Mouse (Mus musculus): ENCODE results near the gene Pde6b. TPM values are rescaled to one million over a fixed set of nuclear protein-coding genes. Genes with fewer than 3 reads are reported as not detected.
A peak's percentile ranks its signal among the peaks of the same experiment; 100 is the strongest.

Pde6b gene
- total and polyA plus RNA-seq, 2 experiments from 2014 or later: 0.26 TPM; not detected in 1

DNA sequence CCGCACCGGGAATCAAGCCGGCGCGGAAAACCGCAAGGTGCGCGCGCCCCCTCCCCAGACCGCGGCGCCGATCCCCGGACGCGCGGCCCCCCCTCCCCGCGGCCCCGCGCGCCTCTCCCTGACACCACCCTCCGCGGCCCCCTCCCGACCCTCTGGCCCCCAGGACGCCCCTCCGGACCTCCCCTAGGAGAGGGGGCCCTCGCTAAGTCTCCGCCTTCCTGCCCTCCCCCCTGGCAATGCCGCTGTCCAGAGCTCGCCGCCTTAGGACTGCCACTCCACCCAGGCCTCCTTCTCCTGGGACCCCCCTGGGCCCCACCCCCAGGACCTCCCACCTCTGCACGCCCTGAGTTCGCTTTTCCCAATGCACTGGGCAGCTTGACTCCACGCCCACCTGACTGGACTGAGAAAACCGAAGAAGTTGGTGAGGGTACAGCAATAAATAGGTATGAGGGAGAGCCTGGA, 20.3 kb upstream of the Pde6b start, which contains the start of gene Gm42517:
Gene Gm42517, minus strand, starts transcription at position 52 of the 462 bp plus-strand sequence.
- ATAC-seq (peak; percentile 54), DNase-seq (ENCODE audit: low spot score) (peak; percentile 23)
- peaks cover 42% of the 10 kb centered on the region for H3K27me3 ChIP-seq (ENCODE audit: insufficient read depth, low read length)
- peak within 1 kb of the TSS; percentile 71 for H3K27ac ChIP-seq
- peaks cover 4% of the 10 kb centered on the region; the same call in 1 of the 2 replicates for H3K4me1 ChIP-seq (ENCODE audit: insufficient read depth, low read length)
- WGBS: 5% methylated on average over 26 of the region's 36 CpGs
- peak within 1 kb of the TSS; percentile 79 for H3K9ac ChIP-seq (replicated peaks; ENCODE audit: low read length)
- no peaks in the 10 kb centered on the region for H3K9me3 ChIP-seq (ENCODE audit: low read length)
- H3K4me2 ChIP-seq (ENCODE audit: low read depth, low read length): peak within 1 kb of the TSS; percentile 88
- no peaks in the 10 kb centered on the region for H3K36me3 ChIP-seq (ENCODE audit: insufficient read depth, low read length)
- TF ChIP-seq CTCF (IDR thresholded peaks at IDR 0.05; ENCODE audit: low read depth): no peak
- peak within 1 kb of the TSS; percentile 72 for H3K4me3 ChIP-seq (ENCODE audit: low read length)

- WGBS: 3% methylated on average over 6 of the region's 6 CpGs
- DNase-seq (ENCODE audit: low spot score) (no peak), ATAC-seq (peak; percentile 15)
- Histone ChIP-seq H3K27ac (peak overlapping the region; percentile 32; the same call in 1 of the 2 replicates), H3K27me3 (ENCODE audit: insufficient read depth, low read length) (peaks cover 43% of the 10 kb centered on the region), H3K9ac (replicated peaks; ENCODE audit: low read length) (peak overlapping the region; percentile 10; the same call in 1 of the 2 replicates), H3K9me3 (ENCODE audit: low read length) (no peaks in the 10 kb centered on the region), H3K36me3 (ENCODE audit: insufficient read depth, low read length) (no peaks in the 10 kb centered on the region), H3K4me1 (ENCODE audit: insufficient read depth, low read length) (peaks cover 4% of the 10 kb centered on the region; the same call in 1 of the 2 replicates), H3K4me2 (ENCODE audit: low read depth, low read length) (peak overlapping the region; percentile 88), H3K4me3 (ENCODE audit: low read length) (peak overlapping the region; percentile 72)
- TF ChIP-seq CTCF (IDR thresholded peaks at IDR 0.05; ENCODE audit: low read depth): no peak
These were observed 19.7 kb upstream of the Pde6b start for GRCm38 (mm10) chr5:108368446-108368845.

DNA sequence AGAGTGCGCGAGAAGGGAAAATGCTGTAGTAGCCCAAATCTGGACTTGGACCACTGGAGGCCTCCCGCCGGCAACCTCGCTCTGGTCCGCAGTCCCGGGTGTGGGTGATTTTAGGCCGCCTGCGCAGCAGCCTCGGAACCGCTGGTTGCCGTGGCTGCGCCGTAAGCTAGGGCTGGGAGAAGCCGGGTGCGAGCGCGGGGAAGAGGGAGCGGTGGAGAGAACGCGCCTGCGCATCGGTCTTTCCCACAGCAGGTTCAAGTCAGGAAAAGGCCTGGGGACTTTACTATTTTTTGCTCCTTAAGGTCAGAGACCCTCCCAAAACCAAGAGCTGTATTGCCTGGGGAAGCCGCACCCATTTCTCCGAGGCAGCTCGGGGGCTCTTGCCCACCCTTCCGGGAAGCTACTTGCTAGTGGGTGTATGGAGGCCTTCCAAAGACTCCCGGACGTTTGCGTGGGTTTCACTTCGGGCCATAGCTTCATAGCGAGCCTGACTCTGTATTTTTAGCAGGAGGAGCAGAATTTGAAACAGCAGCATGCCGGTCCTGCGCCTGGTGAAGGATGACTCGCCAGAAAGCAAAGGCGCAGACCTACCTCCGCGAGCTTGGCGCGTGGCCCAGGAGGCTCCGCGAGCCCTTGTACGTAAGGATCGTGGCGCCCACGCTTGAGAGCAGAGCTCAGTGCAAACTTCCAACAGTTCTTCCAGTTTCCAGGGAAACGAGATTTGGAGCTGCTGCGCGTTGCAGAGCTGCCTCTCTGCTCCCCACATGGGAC, 19.2 kb upstream of the Pde6b start:
- ATAC-seq (peak; percentile 50), DNase-seq (ENCODE audit: low spot score) (peak; percentile 74)
- H3K36me3 ChIP-seq (ENCODE audit: insufficient read depth, low read length): no peaks in the 10 kb centered on the region
- peak overlapping the region; percentile 88 for H3K4me2 ChIP-seq (ENCODE audit: low read depth, low read length)
- WGBS: under 1% methylated on average over 49 of the region's 49 CpGs
- TF ChIP-seq CTCF (IDR thresholded peaks at IDR 0.05; ENCODE audit: low read depth): no peak
- H3K27ac ChIP-seq: peak overlapping the region; percentile 32; the same call in 1 of the 2 replicates
- peak overlapping the region; percentile 72 for H3K4me3 ChIP-seq (ENCODE audit: low read length)
- H3K9ac ChIP-seq (replicated peaks; ENCODE audit: low read length): peak overlapping the region; percentile 10; the same call in 1 of the 2 replicates
- peaks cover 4% of the 10 kb centered on the region; the same call in 1 of the 2 replicates for H3K4me1 ChIP-seq (ENCODE audit: insufficient read depth, low read length)
- H3K9me3 ChIP-seq (ENCODE audit: low read length): no peaks in the 10 kb centered on the region
- H3K27me3 ChIP-seq (ENCODE audit: insufficient read depth, low read length): peaks cover 43% of the 10 kb centered on the region

DNA sequence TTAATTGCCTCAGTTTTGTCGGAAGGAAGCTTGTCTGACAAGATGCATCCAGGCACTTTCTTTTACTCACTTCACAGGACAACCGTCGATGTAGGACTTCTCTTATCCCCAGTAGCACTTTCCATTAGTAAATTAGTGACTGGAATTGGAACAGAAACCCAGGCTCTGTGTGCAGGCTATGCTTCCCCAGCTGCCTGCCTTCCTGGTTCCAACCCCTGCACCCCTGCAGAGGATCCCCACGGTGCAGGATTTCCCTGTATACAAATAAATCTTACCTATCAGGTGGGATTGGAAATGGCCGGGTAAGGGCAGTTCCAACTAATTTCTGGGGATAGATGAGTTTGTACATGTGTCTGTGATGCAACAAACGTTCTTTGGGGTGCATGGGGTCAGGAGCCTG, 18.2 kb upstream of the Pde6b start:
- 5% methylated on average over 6 of the region's 6 CpGs for WGBS
- Histone ChIP-seq H3K4me1 (ENCODE audit: insufficient read depth, low read length) (peaks cover 4% of the 10 kb centered on the region; the same call in 1 of the 2 replicates), H3K36me3 (ENCODE audit: insufficient read depth, low read length) (no peaks in the 10 kb centered on the region), H3K27ac (no peak overlapping the region), H3K4me3 (ENCODE audit: low read length) (no peak overlapping the region; the same call in 1 of the 2 replicates), H3K4me2 (ENCODE audit: low read depth, low read length) (no peak overlapping the region), H3K9me3 (ENCODE audit: low read length) (no peaks in the 10 kb centered on the region), H3K9ac (replicated peaks; ENCODE audit: low read length) (no peak overlapping the region), H3K27me3 (ENCODE audit: insufficient read depth, low read length) (peaks cover 37% of the 10 kb centered on the region)
- no peak for DNase-seq (ENCODE audit: low spot score)
- ATAC-seq: no peak
- no peak for TF ChIP-seq CTCF (IDR thresholded peaks at IDR 0.05; ENCODE audit: low read depth)

DNA sequence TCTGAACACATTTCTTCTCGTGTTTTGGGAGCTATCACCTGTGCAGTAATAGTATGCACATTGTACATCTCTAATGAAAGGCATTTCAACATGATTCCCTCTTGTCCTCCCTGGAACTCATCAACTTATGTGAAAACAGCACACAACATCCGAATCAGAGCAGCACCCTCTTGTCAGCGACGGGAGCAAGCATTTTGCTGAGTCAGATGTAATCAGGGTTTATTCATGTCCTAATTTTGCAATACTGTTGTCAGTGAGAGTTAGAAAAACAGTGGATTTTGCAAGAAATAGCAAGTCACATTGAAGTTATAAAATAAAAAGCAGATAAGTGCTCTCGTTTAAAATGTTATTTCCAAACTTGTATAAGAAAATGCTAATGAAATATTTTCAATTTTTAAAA, 14.1 kb upstream of the Pde6b start:
- Histone ChIP-seq H3K27me3 (ENCODE audit: insufficient read depth, low read length) (peaks cover 28% of the 10 kb centered on the region; the same call in 1 of the 2 replicates), H3K4me2 (ENCODE audit: low read depth, low read length) (no peak overlapping the region), H3K9ac (replicated peaks; ENCODE audit: low read length) (no peak overlapping the region), H3K4me1 (ENCODE audit: insufficient read depth, low read length) (0 out of 2 replicates have a peak, but pooled peaks cover 4% of the 10 kb centered on the region), H3K27ac (no peak overlapping the region), H3K4me3 (ENCODE audit: low read length) (no peak overlapping the region), H3K9me3 (ENCODE audit: low read length) (no peaks in the 10 kb centered on the region), H3K36me3 (ENCODE audit: insufficient read depth, low read length) (no peaks in the 10 kb centered on the region)
- DNase-seq (ENCODE audit: low spot score) (no peak), ATAC-seq (no peak)
- TF ChIP-seq CTCF (IDR thresholded peaks at IDR 0.05; ENCODE audit: low read depth): no peak
- WGBS: 74% methylated on average over 5 of the region's 5 CpGs

GRCm38 (mm10) chr5:108376059-108376458, 12.1 kb upstream of the Pde6b start:
- H3K27ac ChIP-seq: no peak overlapping the region
- peaks cover 15% of the 10 kb centered on the region; the same call in 1 of the 2 replicates for H3K27me3 ChIP-seq (ENCODE audit: insufficient read depth, low read length)
- no peaks in the 10 kb centered on the region for H3K4me1 ChIP-seq (ENCODE audit: insufficient read depth, low read length)
- H3K4me2 ChIP-seq (ENCODE audit: low read depth, low read length): no peak overlapping the region
- no peak for TF ChIP-seq CTCF (IDR thresholded peaks at IDR 0.05; ENCODE audit: low read depth)
- H3K36me3 ChIP-seq (ENCODE audit: insufficient read depth, low read length): no peaks in the 10 kb centered on the region
- no peak overlapping the region for H3K9ac ChIP-seq (replicated peaks; ENCODE audit: low read length)
- WGBS: 63% methylated on average over 1 of the region's 1 CpGs
- DNase-seq (ENCODE audit: low spot score): no peak
- no peak overlapping the region for H3K4me3 ChIP-seq (ENCODE audit: low read length)
- H3K9me3 ChIP-seq (ENCODE audit: low read length): no peaks in the 10 kb centered on the region
- no peak for ATAC-seq
